Mouse (Mus musculus): ENCODE results near the gene Trmt10a. TPM values are rescaled to one million over a fixed set of nuclear protein-coding genes. Genes with fewer than 3 reads are reported as not detected.
"Not testable (repeated sequence)": the region's sequence is repeated elsewhere in the genome, so short reads cannot be mapped to it uniquely, and the experiment has no call there.

Trmt10a gene
- total RNA-seq, 2 experiments from 2014 or later = 2.3 to 2.5 TPM

GRCm38 (mm10) chr3:138133463-138133862, 9.8 kb upstream of the Trmt10a start:
- no peak for DNase-seq (ENCODE audit: low spot score)
- intact Hi-C loops (cut with DNase I) = no loop called here

GRCm38 (mm10) chr3:138133916-138134315, 9.3 kb upstream of the Trmt10a start:
- intact Hi-C loops (cut with DNase I) = no loop called here
- no peak for DNase-seq (ENCODE audit: low spot score)

- intact Hi-C loops (cut with DNase I) = no loop called here
These were observed 8.7 kb upstream of the Trmt10a start for GRCm38 (mm10) chr3:138134528-138134927.

GRCm38 (mm10) chr3:138138146-138138545, 5.1 kb upstream of the Trmt10a start:
- intact Hi-C loops (cut with DNase I); DNase-seq (ENCODE audit: low spot score): not testable (repeated sequence)

More at GRCm38 (mm10) chr3:138134528-138134927, 8.7 kb upstream of the Trmt10a start:
- no peak for DNase-seq (ENCODE audit: low spot score)

GRCm38 (mm10) chr3:138139663-138140062, 3.6 kb upstream of the Trmt10a start:
- DNase-seq (ENCODE audit: low spot score) = no peak
- intact Hi-C loops (cut with DNase I) = loop anchor here (5.0 kb wide), 1 partner anchor 72 kb away; the partner anchor contains the start of genes 1110002E22Rik and Gm5105

GRCm38 (mm10) chr3:138142052-138142732, 1.1 kb upstream of the Trmt10a start:
- intact Hi-C loops (cut with DNase I) = loop anchor here (1.0 to 5.0 kb wide), 2 partner anchors 75 to 275 kb away; partner anchors contain the start of genes 1110002E22Rik, Dnajb14 and Gm5105
- DNase-seq (ENCODE audit: low spot score) = no peak

- intact Hi-C loops (cut with DNase I) = loop anchor here (1.0 to 5.0 kb wide), 2 partner anchors 76 to 276 kb away; partner anchors contain the start of genes 1110002E22Rik, Dnajb14 and Gm5105
- DNase-seq (ENCODE audit: low spot score) = no peak
These were observed 424 bp upstream of the Trmt10a start for GRCm38 (mm10) chr3:138142733-138143314.

- DNase-seq (ENCODE audit: low spot score) = no peak
- intact Hi-C loops (cut with DNase I) = loop anchor here (2.0 to 5.0 kb wide), 3 partner anchors 77 to 363 kb away; partner anchors contain the start of genes 1110002E22Rik, Gm5105 and Lamtor3
These were observed 903 bp downstream of the Trmt10a start for GRCm38 (mm10) chr3:138144060-138144641.

- intact Hi-C loops (cut with DNase I) = loop anchor here (1.0 to 5.0 kb wide), 4 partner anchors 77 to 364 kb away; partner anchors contain the start of genes 1110002E22Rik, Gm5105 and Lamtor3
- DNase-seq (ENCODE audit: low spot score) = peak; percentile 17
These were observed 1.5 kb downstream of the Trmt10a start, which contains the start of gene Mttp for GRCm38 (mm10) chr3:138144642-138145171. TSS of gene Mttp (minus strand) at chr3:138144968.

GRCm38 (mm10) chr3:138148811-138149210, 5.6 kb downstream of the Trmt10a start:
- intact Hi-C loops (cut with DNase I) = no loop called here
- no peak for DNase-seq (ENCODE audit: low spot score)

GRCm38 (mm10) chr3:138155062-138155461, 11.8 kb downstream of the Trmt10a start:
- intact Hi-C loops (cut with DNase I) = no loop called here
- DNase-seq (ENCODE audit: low spot score) = no peak

GRCm38 (mm10) chr3:138156651-138157050, 13.4 kb downstream of the Trmt10a start:
- DNase-seq (ENCODE audit: low spot score) = no peak
- intact Hi-C loops (cut with DNase I) = no loop called here

- no peak for DNase-seq (ENCODE audit: low spot score)
- intact Hi-C loops (cut with DNase I) = no loop called here
These were observed 18.4 kb downstream of the Trmt10a start for GRCm38 (mm10) chr3:138161623-138162022.

- intact Hi-C loops (cut with DNase I) = no loop called here
- no peak for DNase-seq (ENCODE audit: low spot score)
These were observed 19.4 kb downstream of the Trmt10a start for GRCm38 (mm10) chr3:138162553-138163183.

- intact Hi-C loops (cut with DNase I) = no loop called here
- DNase-seq (ENCODE audit: low spot score) = no peak
These were observed 30.0 kb downstream of the Trmt10a start for GRCm38 (mm10) chr3:138173291-138173690.

- no peak for DNase-seq (ENCODE audit: low spot score)
- intact Hi-C loops (cut with DNase I) = no loop called here
These were observed 32.3 kb downstream of the Trmt10a start for GRCm38 (mm10) chr3:138175551-138175950.

- intact Hi-C loops (cut with DNase I) = no loop called here
- DNase-seq (ENCODE audit: low spot score) = no peak
These were observed 38.8 kb downstream of the Trmt10a start for GRCm38 (mm10) chr3:138182019-138182418.

- intact Hi-C loops (cut with DNase I) = no loop called here
- DNase-seq (ENCODE audit: low spot score) = no peak
These were observed 40.1 kb downstream of the Trmt10a start for GRCm38 (mm10) chr3:138183371-138183770.

GRCm38 (mm10) chr3:138185290-138185689, 42.0 kb downstream of the Trmt10a start:
- no peak for DNase-seq (ENCODE audit: low spot score)
- intact Hi-C loops (cut with DNase I) = no loop called here

All from heart, postnatal 25 days (tissue).